Mouse (Mus musculus) ES-E14 (cell line): ENCODE measurements around the gene Abca7.

ENCODE experiments used
- CHD2 ChIP-seq: IDR thresholded peaks from 2 replicates; pipeline ENCODE4 v1.6.1; 2014; ENCODE audit warnings: mild to moderate bottlenecking, low read depth, low read length, inconsistent platforms
- HCFC1 ChIP-seq: IDR thresholded peaks from 2 replicates; pipeline ENCODE4 v1.6.1; 2012; ENCODE audit warnings: low read length, inconsistent platforms, borderline replicate concordance; ENCODE audit not compliant: insufficient read depth
- MAFK ChIP-seq: IDR thresholded peaks from 2 replicates; pipeline ENCODE4 v1.6.1; 2014; ENCODE audit warnings: mild to moderate bottlenecking, low read depth, low read length, inconsistent platforms; ENCODE audit not compliant: insufficient read depth
- ZC3H11A ChIP-seq: IDR thresholded peaks from 2 replicates; pipeline ENCODE4 v1.6.1; 2012; ENCODE audit warnings: low read depth, mild to moderate bottlenecking, inconsistent platforms, low read length, borderline replicate concordance
- ZNF384 ChIP-seq: IDR thresholded peaks from 2 replicates; pipeline ENCODE4 v1.6.1; 2012; ENCODE audit warnings: low read depth, low read length, inconsistent platforms

DNA sequence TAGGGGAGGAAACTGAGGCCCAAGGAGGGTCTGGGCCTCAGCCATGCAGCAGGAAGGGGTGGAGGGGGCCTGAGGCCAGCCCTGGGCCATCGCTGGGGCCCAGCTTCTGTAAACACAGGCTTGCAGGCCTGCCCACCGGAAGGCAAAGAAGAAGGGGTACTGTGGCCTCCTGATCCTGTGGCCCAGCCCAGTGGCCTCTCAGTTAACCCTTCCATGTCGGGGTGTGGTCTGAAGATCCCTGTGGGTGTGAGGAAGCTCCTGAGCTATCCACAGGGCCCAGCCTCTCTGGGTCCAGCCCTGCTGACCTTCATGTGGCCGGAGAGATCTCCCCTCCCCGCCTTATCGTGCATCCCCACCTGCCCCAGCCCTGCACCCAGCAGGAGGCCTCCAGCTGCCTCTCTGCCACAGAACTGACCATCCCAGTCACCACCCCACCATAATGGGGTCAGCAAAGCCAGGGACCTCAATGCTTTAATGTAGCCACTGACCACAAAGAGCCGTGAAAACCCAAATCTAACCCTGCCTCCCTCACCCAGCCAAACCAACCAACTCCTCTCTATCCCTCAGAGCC, 49.5 kb upstream of the Abca7 start:
- TF ChIP-seq ZC3H11A: no peak
- TF ChIP-seq MAFK: no peak
- no peak for TF ChIP-seq HCFC1
- TF ChIP-seq ZNF384: no peak
- TF ChIP-seq CHD2: no peak
